Mouse (Mus musculus): ENCODE data around the gene Gsk3a.

DNA sequence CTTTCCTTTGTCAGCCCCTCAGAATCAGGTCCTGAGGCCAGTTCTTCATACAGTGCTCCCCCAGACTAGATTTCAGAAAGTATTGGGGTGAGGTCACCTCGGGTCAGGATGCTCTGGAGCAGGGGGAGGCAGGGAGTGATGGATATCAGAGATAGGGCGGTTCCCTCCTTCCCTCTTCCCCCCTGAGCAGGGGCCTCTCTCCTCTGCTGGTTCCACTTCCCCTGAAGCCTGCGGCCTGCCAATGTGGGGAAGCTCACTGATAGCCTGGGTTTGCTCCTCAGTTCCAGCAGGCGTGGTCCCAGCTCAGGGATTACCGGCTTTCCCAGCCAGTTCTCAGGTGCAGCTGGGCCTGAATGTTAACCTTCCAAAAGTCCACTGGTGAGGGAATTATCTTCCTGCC lies 46.0 kb upstream of the Gsk3a start:
- TF ChIP-seq POLR2A (IDR thresholded peaks at IDR 0.05; ENCODE audit: insufficient read depth, low read length) (no peak), CTCF (IDR thresholded peaks at IDR 0.05; ENCODE audit: low read depth, low read length) (no peak), EP300 (IDR thresholded peaks at IDR 0.05; ENCODE audit: insufficient read depth, low read depth, low read length) (no peak)
